Comparison of ENCODE assay signal across 36 mouse cellular contexts in the genomic region with DNA sequence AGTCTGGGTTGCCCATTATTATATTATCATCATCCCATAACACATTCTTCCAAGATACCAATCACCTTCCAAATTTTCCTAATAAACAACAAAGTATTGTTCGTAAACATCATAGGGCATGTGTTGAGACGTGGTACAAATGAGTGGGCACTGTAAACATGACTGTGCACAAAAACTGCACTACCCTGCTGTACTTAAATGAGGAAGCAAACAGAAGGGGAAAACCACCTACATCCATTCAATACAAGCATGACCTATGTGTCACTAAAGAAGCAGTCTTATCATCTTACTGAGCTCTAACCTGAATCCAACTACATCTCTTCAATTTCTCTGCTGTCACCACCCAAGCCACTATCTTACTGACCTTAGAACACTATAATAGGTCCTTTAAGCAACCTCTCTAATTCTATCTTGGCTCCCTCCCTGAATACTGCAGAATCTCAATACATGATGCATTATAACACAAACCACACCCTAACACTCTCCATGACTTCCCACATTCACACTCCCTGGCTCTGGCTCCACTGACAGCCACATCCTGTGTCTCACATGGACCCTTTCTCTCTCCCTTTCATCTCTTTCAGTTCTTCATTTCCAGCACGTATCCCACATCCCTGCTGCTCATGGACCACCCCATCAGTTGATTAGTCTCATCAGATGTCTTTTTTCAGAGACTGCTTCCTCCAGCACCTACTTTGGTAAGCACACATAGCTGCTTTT. TPM values are rescaled to one million over a fixed set of nuclear protein-coding genes. Genes with fewer than 3 reads are reported as not detected.
DNase-seq lines count a peak whose midpoint lies in the region; ATAC-seq and TF ChIP-seq lines count a peak whose summit lies in the region.
"Had no signal": no experiment of that assay in that cellular context is flagged by ENCODE, and none has a peak within 500 bp of the region (broad histone marks: within the 10 kb centered on the region; RNA-seq: fewer than 3 reads in every experiment).

No protein-coding gene starts in this region.

- TF ChIP-seq CTCF in lung, postnatal 0 days (IDR thresholded peaks at IDR 0.05) = no peak

- no peak overlapping the region for H3K4me2 ChIP-seq in lung, postnatal 0 days (replicated peaks; ENCODE audit: low read depth, low read length)
- H3K4me2 ChIP-seq: forebrain, embryonic 13.5 days; heart, embryonic 11.5 days; hindbrain, embryonic 14.5 days; liver, embryonic 15.5 days; lung, embryonic 14.5 days; midbrain, embryonic 13.5 days had no signal

- no peaks in the 10 kb centered on the region for H3K9me3 ChIP-seq in lung, postnatal 0 days (ENCODE audit: low read length)
- H3K9me3 ChIP-seq: forebrain, embryonic 13.5 days; liver, embryonic 15.5 days; midbrain, embryonic 13.5 days had no signal

- 65% methylated on average over 3 of the region's 3 CpGs for WGBS in lung, postnatal 0 days

- H3K9ac ChIP-seq in lung, postnatal 0 days (replicated peaks; ENCODE audit: low read depth) = no peak overlapping the region
- H3K9ac ChIP-seq: forebrain, embryonic 13.5 days; hindbrain, embryonic 14.5 days; liver, embryonic 15.5 days; lung, embryonic 14.5 days; midbrain, embryonic 13.5 days had no signal

- no peaks in the 10 kb centered on the region for H3K36me3 ChIP-seq in lung, postnatal 0 days (ENCODE audit: insufficient read depth, low read length)
- H3K36me3 ChIP-seq: liver, embryonic 15.5 days; midbrain, embryonic 13.5 days had no signal

- no peak overlapping the region for H3K27ac ChIP-seq in lung, postnatal 0 days (ENCODE audit: low read length)
- H3K27ac ChIP-seq: forebrain, embryonic 13.5 days; hindbrain, embryonic 14.5 days; liver, embryonic 15.5 days; midbrain, embryonic 13.5 days had no signal

- intact Hi-C loops in heart, postnatal 10 days (cut with DNase I) = no loop called here

- no peak overlapping the region for H3K4me3 ChIP-seq in lung, postnatal 0 days (ENCODE audit: low read depth, low read length)
- H3K4me3 ChIP-seq: forebrain, embryonic 13.5 days; liver, embryonic 15.5 days; midbrain, embryonic 13.5 days had no signal

- no peaks in the 10 kb centered on the region for H3K27me3 ChIP-seq in lung, postnatal 0 days (replicated peaks; ENCODE audit: insufficient read depth, low read length)
- H3K27me3 ChIP-seq: forebrain, embryonic 13.5 days; liver, embryonic 15.5 days; midbrain, embryonic 13.5 days had no signal

- peak; percentile 47 for ATAC-seq in lung, postnatal 0 days
- ATAC-seq in granulocyte monocyte progenitor cell, adult 5-6 weeks (replicated peaks; ENCODE audit: poor library complexity, severe bottlenecking) = peak; percentile 74
- ATAC-seq in monocyte, adult 5-6 weeks (replicated peaks; ENCODE audit: insufficient number of reproducible peaks, low FRiP score, low TSS enrichment, poor library complexity, severe bottlenecking) = peak; percentile 65
- ATAC-seq: forebrain, embryonic 13.5 days; midbrain, embryonic 13.5 days had no signal

- no peak for DNase-seq in lung, postnatal 0 days (ENCODE audit: low spot score)
- DNase-seq in lung, postnatal 14 days = no peak
- no peak for DNase-seq in heart, postnatal 10 days
- DNase-seq in embryo, embryonic 10.5 days (ENCODE audit: low spot score) = no peak
- DNase-seq in cerebellum, adult 8-10 months = no peak
- DNase-seq: adrenal gland, adult 8-10 months; cerebellum, adult 9-11 months; gastrocnemius, postnatal 14 days; heart, adult 18-20 months; heart, postnatal 4 days; kidney, adult 18-20 months; kidney, postnatal 36 days; layer of hippocampus, postnatal 36 days; liver; lung, embryonic 14.5 days; lung, postnatal 36 days; retina, postnatal 1 day; right cerebral cortex, postnatal 14 days; spleen, adult 18-20 months; thymus, postnatal 4 days had no signal

- TF ChIP-seq EP300 in lung, postnatal 0 days (IDR thresholded peaks at IDR 0.05) = no peak

- H3K4me1 ChIP-seq in lung, postnatal 0 days (ENCODE audit: insufficient read depth, low read depth, low read length) = peaks cover 2% of the 10 kb centered on the region; the same call in 1 of the 2 replicates
- H3K4me1 ChIP-seq: forebrain, embryonic 13.5 days; liver, embryonic 15.5 days; midbrain, embryonic 13.5 days had no signal

RNA-seq across cellular contexts. Expression of gene Arap2, which starts 10.0 kb away (rescaled TPM):
- 20.2 and 25.5 TPM in 2 replicates for polyA plus RNA-seq in lung, postnatal 0 days (2015; fragmentation: Nextera tagmentation; extraction: Ambion mirVana)
- total RNA-seq in granulocyte monocyte progenitor cell, adult 5-6 weeks (2014; fragmentation: Nextera tagmentation) = 53.5 and 76.2 TPM in 2 replicates
- 45.7 and 57.2 TPM in 2 replicates for total RNA-seq in granulocyte monocyte progenitor cell, adult 5-6 weeks (2017)
- total RNA-seq in monocyte, adult 5-6 weeks (2017) = 68.8 to 147 TPM (median 72.8 TPM) in 3 replicates
- total RNA-seq in heart, postnatal 10 days (2021) = 10 to 100 TPM in 1 of 2 experiments, 1 to 10 TPM in 1; 7.0 to 13.6 TPM

RNA-seq across cellular contexts. Expression of gene Dthd1, which starts 57.7 kb away (rescaled TPM):
- not detected in 2 replicates for polyA plus RNA-seq in lung, postnatal 0 days (2015; fragmentation: Nextera tagmentation; extraction: Ambion mirVana)
- total RNA-seq in granulocyte monocyte progenitor cell, adult 5-6 weeks (2014; fragmentation: Nextera tagmentation) = not detected in 2 replicates
- total RNA-seq in granulocyte monocyte progenitor cell, adult 5-6 weeks (2017) = not detected in 2 replicates
- total RNA-seq in monocyte, adult 5-6 weeks (2017) = not detected in 3 replicates
- not detected for total RNA-seq in heart, postnatal 10 days (2021)
- total RNA-seq: adrenal gland, adult 8-10 months; ES-E14; gastrocnemius, postnatal 14 days; heart, postnatal 4 days; layer of hippocampus, postnatal 36 days; left cerebral cortex, postnatal 10 days; megakaryocyte-erythroid progenitor cell, adult 5-6 weeks had no signal
- polyA plus RNA-seq: embryonic facial prominence, embryonic 11.5 days; forebrain, embryonic 13.5 days; hindbrain, embryonic 14.5 days; intestine, embryonic 14.5 days; kidney, embryonic 16.5 days; limb, embryonic 11.5 days; liver, embryonic 15.5 days; lung, embryonic 14.5 days; midbrain, embryonic 13.5 days; neural tube, embryonic 14.5 days; thymus, postnatal 0 days had no signal
